Mouse (Mus musculus) forebrain, embryonic 15.5 days (tissue): ENCODE results near the gene Exosc1. TPM values are rescaled to one million over a fixed set of nuclear protein-coding genes. Genes with fewer than 3 reads are reported as not detected.
"Not testable (repeated sequence)": the region's sequence is repeated elsewhere in the genome, so short reads cannot be mapped to it uniquely, and the experiment has no call there.

Source experiments
- ATAC-seq: fragments of 200-750 bp; cut with Nextera tagmentation; replicated peaks from 2 replicates; pipeline ENCODE4 v1.8.0; 2017; ENCODE audit warnings: mild to moderate bottlenecking, moderate TSS enrichment, moderate library complexity
- H3K27ac ChIP-seq: fragments of 300-500 bp; sonication (generic); replicated peaks from 2 replicates; pipeline ENCODE4 v1.5.1; 2015; ENCODE audit warnings: mild to moderate bottlenecking, inconsistent platforms
- H3K27me3 ChIP-seq: fragments of 300-500 bp; sonication (generic); 2 replicates; pipeline ENCODE4 v1.6.1; 2015; ENCODE audit warnings: inconsistent platforms
- H3K36me3 ChIP-seq: fragments of 300-500 bp; sonication (generic); 2 replicates; pipeline ENCODE4 v1.6.1; 2015; ENCODE audit warnings: mild to moderate bottlenecking, inconsistent platforms
- H3K4me1 ChIP-seq: fragments of 300-500 bp; sonication (generic); 2 replicates; pipeline ENCODE4 v1.6.1; 2015; ENCODE audit warnings: inconsistent platforms
- H3K4me2 ChIP-seq: fragments of 300-500 bp; sonication (generic); replicated peaks from 2 replicates; pipeline ENCODE4 v1.6.1; 2015; ENCODE audit warnings: mild to moderate bottlenecking, inconsistent platforms
- H3K4me3 ChIP-seq: fragments of 300-500 bp; sonication (generic); 2 replicates; pipeline ENCODE4 v1.5.1; 2015; ENCODE audit warnings: mild to moderate bottlenecking, inconsistent platforms
- H3K9ac ChIP-seq: fragments of 300-500 bp; sonication (generic); replicated peaks from 2 replicates; pipeline ENCODE4 v1.6.1; 2015; ENCODE audit warnings: mild to moderate bottlenecking, inconsistent platforms
- H3K9me3 ChIP-seq: fragments of 300-500 bp; sonication (generic); 2 replicates; pipeline ENCODE4 v1.6.1; 2016; ENCODE audit warnings: inconsistent platforms
- WGBS: fragments of 180-500 bp; shearing (Covaris S2); methylation state at CpG from one replicate; pipeline ENCODE4 v1.1.7; 2015; ENCODE audit warnings: mixed read lengths; 5-methylcytosine and 5-hydroxymethylcytosine counted together
- polyA plus RNA-seq: library from polyadenylated mRNA; unstranded; fragments of >200 nt; fragmentation: Nextera tagmentation; extraction: Ambion mirVana; gene quantifications from 2 replicates; pipeline ENCODE4 v1.2.1, GENCODE M21; 2015

The Exosc1 gene
- polyA plus RNA-seq, 1 experiment from 2014 or later: 76.8 TPM

DNA sequence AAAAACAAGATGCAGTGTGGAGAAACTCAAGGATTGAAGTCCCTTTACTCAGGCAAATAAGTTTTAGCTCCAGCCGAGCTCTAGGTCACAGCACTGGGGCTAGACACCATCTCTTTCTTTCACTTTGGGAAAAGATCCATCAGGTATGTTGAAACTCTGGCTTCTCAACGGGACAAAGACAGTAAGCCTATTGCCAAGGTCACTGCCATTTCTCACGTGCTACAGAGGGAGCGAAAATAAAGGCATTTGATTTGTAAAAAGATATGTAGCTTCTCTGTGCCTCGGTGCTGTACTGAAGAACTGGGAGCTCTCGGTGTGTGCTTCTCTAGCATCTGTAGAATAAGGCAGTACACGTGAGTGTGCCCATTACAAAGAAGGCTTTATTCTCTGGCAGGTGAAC is 10.6 kb upstream of the Exosc1 start:
- 89% methylated on average over 7 of the region's 7 CpGs for WGBS
- H3K4me2 ChIP-seq: no peak overlapping the region
- no peaks in the 10 kb centered on the region for H3K4me1 ChIP-seq
- H3K4me3 ChIP-seq: no peak overlapping the region
- H3K27me3 ChIP-seq: no peaks in the 10 kb centered on the region
- peaks cover 89% of the 10 kb centered on the region for H3K36me3 ChIP-seq
- no peak overlapping the region for H3K27ac ChIP-seq
- ATAC-seq: no peak
- no peaks in the 10 kb centered on the region for H3K9me3 ChIP-seq
- H3K9ac ChIP-seq: no peak overlapping the region

DNA sequence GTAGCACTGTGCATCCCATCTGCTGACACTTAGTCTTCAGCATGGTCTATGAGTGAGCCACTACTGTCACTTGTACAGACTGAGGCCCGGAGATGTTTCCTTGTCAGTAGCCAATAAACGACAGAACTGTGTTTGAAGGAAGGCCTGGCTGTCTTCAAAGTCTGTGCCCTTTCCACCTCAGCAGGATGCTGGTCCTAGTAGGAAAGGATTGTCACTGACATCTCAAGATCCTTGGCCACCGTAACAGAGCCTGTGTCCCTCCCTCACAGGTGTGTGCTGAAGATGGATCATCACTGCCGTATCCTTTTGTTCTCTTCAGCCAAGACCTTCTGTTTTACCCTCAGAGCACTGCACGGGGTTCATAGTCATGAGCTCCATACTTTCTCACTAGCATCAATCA is 5.3 kb upstream of the Exosc1 start:
- H3K36me3 ChIP-seq: peaks cover 53% of the 10 kb centered on the region
- WGBS: 90% methylated on average over 5 of the region's 5 CpGs
- ATAC-seq: no peak
- H3K27ac ChIP-seq: no peak overlapping the region
- H3K9ac ChIP-seq: no peak overlapping the region
- H3K4me3 ChIP-seq: no peak overlapping the region
- no peaks in the 10 kb centered on the region for H3K9me3 ChIP-seq
- peaks cover 18% of the 10 kb centered on the region for H3K4me1 ChIP-seq
- no peaks in the 10 kb centered on the region for H3K27me3 ChIP-seq
- no peak overlapping the region for H3K4me2 ChIP-seq

- 91% methylated on average over 1 of the region's 1 CpGs for WGBS
Measured at GRCm38 (mm10) chr19:41935921-41936320, 2.7 kb upstream of the Exosc1 start.

DNA sequence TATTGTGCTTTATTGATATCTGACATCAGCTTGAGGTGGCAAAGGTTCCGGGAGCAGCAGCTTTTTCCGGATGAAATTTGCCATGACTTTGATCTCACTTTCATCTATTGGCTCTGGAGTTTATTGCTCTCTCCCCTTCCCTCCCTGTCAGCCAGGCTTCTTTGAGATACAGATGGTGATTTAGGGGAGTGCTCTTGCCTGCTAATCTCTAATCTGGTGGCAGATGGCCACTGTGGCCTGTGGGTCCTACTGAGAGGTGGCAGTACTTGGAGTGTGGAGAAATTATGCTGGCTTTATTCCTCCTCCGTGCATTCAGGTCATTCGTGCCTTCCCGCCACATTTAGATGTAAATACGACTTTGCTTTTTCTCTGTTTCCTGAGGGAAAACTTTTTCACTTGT is 901 bp upstream of the Exosc1 start:
- H3K9me3 ChIP-seq: no peaks in the 10 kb centered on the region
- peaks cover 22% of the 10 kb centered on the region for H3K36me3 ChIP-seq
- H3K4me3 ChIP-seq: peak overlapping the region; percentile 81
- no peak for ATAC-seq
- WGBS: 27% methylated on average over 6 of the region's 6 CpGs
- H3K27me3 ChIP-seq: no peaks in the 10 kb centered on the region
- peak overlapping the region; percentile 84 for H3K9ac ChIP-seq
- no peak overlapping the region for H3K27ac ChIP-seq
- H3K4me2 ChIP-seq: peak overlapping the region; percentile 73
- peaks cover 28% of the 10 kb centered on the region for H3K4me1 ChIP-seq

More at GRCm38 (mm10) chr19:41935921-41936320, 2.7 kb upstream of the Exosc1 start:
- Histone ChIP-seq H3K9ac (no peak overlapping the region), H3K4me1 (peaks cover 28% of the 10 kb centered on the region), H3K36me3 (peaks cover 33% of the 10 kb centered on the region), H3K4me2 (no peak overlapping the region), H3K27ac (no peak overlapping the region), H3K4me3 (no peak overlapping the region), H3K9me3 (no peaks in the 10 kb centered on the region), H3K27me3 (no peaks in the 10 kb centered on the region)
- ATAC-seq: no peak

DNA sequence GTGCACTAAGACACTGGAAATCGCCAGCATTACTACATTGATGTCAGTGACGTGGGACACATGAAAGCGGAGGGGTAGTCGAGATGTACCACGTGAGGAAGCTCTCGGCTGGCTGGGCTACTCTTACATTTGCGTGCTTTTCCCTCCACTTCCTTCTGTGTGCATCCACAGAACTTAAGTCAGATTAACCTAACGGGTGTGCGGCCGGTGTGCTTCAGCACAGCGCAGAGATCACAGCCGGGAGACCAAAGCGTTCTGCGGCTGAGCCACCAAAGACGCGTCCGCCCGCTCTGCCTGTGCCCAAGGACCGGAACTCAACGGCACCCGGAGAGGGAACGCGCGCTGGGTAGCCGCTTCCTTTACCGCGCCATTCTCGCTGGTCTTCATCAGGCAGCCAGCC is 537 bp downstream of the Exosc1 start:
- Histone ChIP-seq H3K27ac (peak overlapping the region; percentile 75), H3K27me3 (no peaks in the 10 kb centered on the region), H3K36me3 (peaks cover 22% of the 10 kb centered on the region), H3K4me1 (peaks cover 28% of the 10 kb centered on the region), H3K9me3 (no peaks in the 10 kb centered on the region), H3K9ac (peak overlapping the region; percentile 84), H3K4me3 (peak overlapping the region; percentile 81), H3K4me2 (peak overlapping the region; percentile 73)
- under 1% methylated on average over 28 of the region's 28 CpGs for WGBS
- ATAC-seq: peak; percentile 23

DNA sequence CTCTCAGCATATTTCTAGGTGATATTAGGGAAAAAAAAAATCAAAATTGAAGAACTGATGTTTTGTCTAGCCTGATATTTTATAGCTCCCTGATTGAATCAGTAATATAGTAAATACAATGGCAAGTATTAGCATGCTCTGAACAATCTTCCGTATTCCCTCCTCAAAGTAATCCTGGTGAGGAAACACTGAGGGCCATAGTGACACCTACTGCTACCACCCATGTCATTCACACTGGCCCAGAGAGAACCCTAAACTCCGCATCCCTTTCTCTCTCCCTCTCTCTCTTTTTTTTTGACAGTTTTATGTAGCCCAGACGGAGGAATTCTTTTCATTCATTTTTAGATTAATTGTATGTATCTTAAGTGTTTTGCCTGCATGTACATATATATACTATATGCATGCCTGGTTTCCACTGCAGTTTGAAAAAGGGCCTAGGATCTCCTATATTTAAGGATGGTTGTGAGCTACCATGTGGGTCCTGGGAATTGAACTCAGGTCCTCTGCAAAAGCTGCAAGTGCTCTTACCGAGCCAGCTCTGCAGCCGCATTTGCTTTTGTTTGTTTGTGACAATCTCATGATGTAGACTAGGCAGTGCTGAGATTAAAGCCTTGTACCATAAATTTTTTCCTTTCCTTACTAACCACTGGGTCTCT is 12.7 kb downstream of the Exosc1 start:
- peaks cover 61% of the 10 kb centered on the region for H3K36me3 ChIP-seq
- H3K4me1 ChIP-seq: no peaks in the 10 kb centered on the region
- H3K27me3 ChIP-seq: no peaks in the 10 kb centered on the region
- no peaks in the 10 kb centered on the region for H3K9me3 ChIP-seq
- 80% methylated on average over 5 of the region's 5 CpGs for whole genome bisulfite sequencing
- no peak overlapping the region for H3K27ac ChIP-seq
- ATAC-seq: no peak
- no peak overlapping the region for H3K4me2 ChIP-seq
- no peak overlapping the region for H3K4me3 ChIP-seq
- H3K9ac ChIP-seq: no peak overlapping the region

DNA sequence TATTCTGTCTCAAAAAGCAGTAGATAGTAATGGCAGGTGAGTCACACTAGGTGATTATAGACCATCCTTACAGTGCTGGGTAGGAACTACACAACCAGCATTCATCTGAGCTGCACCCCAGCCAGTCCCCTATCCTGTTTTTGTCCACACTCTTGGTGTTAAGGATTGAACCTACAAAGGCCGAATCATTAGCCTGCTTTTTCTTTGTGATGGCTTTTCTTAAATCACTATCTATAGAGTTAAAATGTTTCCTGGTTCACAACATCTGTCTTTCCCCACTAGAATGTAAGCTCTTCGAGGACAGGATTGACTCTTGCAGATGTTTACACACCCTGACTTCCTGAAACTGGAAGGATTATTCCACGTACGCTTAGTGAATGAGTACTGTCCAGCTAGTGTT is 13.8 kb downstream of the Exosc1 start:
- 81% methylated on average over 4 of the region's 4 CpGs for WGBS
- Histone ChIP-seq H3K4me1 (no peaks in the 10 kb centered on the region), H3K4me3 (no peak overlapping the region), H3K27ac (no peak overlapping the region), H3K9me3 (no peaks in the 10 kb centered on the region), H3K9ac (no peak overlapping the region), H3K36me3 (peaks cover 55% of the 10 kb centered on the region), H3K4me2 (no peak overlapping the region), H3K27me3 (no peaks in the 10 kb centered on the region)
- no peak for ATAC-seq

GRCm38 (mm10) chr19:41916853-41917252 is 16.4 kb downstream of the Exosc1 start:
- no peak overlapping the region for H3K9ac ChIP-seq
- no peak for ATAC-seq
- H3K4me1 ChIP-seq: peaks cover 20% of the 10 kb centered on the region
- no peaks in the 10 kb centered on the region for H3K27me3 ChIP-seq
- no peak overlapping the region for H3K27ac ChIP-seq
- no peak overlapping the region for H3K4me2 ChIP-seq
- peaks cover 37% of the 10 kb centered on the region for H3K36me3 ChIP-seq
- H3K4me3 ChIP-seq: no peak overlapping the region
- H3K9me3 ChIP-seq: no peaks in the 10 kb centered on the region
- 89% methylated on average over 4 of the region's 4 CpGs for WGBS

DNA sequence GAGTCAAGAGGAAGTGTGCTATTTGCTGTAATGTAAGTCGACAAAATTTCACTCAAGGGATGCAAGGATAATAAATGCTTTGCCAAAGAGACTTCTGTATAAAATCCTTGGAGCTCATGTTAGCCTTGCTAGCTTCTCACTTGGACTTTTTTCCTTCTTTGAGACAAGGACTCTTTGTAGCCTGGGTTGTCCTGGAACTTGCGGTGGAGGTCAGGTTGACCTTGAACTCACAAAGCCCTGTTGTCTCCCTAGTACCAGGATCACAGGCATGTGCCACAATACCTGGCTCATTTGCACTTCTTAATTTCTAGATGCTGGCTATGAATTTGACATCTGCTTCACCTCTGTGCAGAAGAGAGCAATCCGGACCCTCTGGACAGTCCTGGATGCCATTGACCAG is 17.9 kb downstream of the Exosc1 start:
- H3K36me3 ChIP-seq: peaks cover 34% of the 10 kb centered on the region
- H3K9me3 ChIP-seq: no peaks in the 10 kb centered on the region
- H3K4me2 ChIP-seq: no peak overlapping the region
- WGBS: 91% methylated on average over 3 of the region's 3 CpGs
- no peak overlapping the region for H3K27ac ChIP-seq
- ATAC-seq: no peak
- H3K27me3 ChIP-seq: no peaks in the 10 kb centered on the region
- H3K9ac ChIP-seq: no peak overlapping the region
- H3K4me1 ChIP-seq: peaks cover 20% of the 10 kb centered on the region
- H3K4me3 ChIP-seq: no peak overlapping the region

- ATAC-seq, H3K4me2 ChIP-seq, H3K4me3 ChIP-seq, H3K27ac ChIP-seq, H3K9ac ChIP-seq, H3K9me3 ChIP-seq, H3K27me3 ChIP-seq: not testable (repeated sequence)
- H3K36me3 ChIP-seq: peaks cover 28% of the 10 kb centered on the region
- peaks cover 20% of the 10 kb centered on the region for H3K4me1 ChIP-seq
Measured at GRCm38 (mm10) chr19:41914592-41914882, 18.7 kb downstream of the Exosc1 start.

DNA sequence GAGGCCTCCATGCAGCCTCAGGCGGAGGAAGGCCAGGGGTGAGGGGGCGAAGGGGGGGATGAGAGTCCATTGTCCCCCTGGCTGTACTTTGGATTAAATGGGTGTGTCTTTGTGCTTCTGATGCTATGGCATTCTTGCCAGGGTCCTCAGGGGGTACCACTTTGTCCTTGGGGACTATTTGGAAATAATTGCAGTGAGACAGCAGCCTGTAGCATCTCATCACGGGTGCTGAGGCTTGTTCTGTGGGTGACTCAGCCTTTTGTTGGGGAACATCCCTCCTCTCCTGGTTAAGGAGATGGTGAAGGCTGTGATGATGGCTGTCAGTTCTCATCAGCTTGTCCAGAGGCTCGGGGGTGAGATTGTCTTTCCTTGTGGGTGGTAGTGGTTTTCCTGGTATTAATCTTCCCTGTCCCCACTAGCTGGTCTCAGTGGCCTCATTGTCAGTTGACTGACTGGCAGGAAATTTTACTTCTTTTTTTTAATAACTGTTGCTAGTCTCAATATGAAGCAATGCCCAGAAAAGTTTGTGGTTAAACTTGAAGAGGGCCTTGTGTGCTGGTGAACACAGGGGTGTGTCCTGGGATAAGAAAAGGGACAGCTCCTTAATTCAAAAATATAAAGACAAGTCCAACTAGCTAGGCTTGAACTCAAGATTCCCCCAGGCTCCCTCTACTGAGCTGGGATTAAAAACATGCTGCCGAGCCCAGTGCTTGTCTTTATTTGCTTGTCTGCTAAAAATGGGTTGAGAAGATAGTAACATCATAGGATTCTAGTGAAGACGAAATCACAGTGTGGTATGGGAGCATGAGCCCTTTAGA is 19.2 kb downstream of the Exosc1 start:
- Histone ChIP-seq H3K4me2 (peak overlapping the region; percentile 55), H3K4me1 (peaks cover 20% of the 10 kb centered on the region), H3K36me3 (peaks cover 23% of the 10 kb centered on the region), H3K4me3 (peak overlapping the region; percentile 77), H3K9me3 (no peaks in the 10 kb centered on the region), H3K27ac (no peak overlapping the region), H3K27me3 (no peaks in the 10 kb centered on the region), H3K9ac (peak overlapping the region; percentile 76)
- 33% methylated on average over 6 of the region's 6 CpGs for WGBS
- no peak for ATAC-seq

DNA sequence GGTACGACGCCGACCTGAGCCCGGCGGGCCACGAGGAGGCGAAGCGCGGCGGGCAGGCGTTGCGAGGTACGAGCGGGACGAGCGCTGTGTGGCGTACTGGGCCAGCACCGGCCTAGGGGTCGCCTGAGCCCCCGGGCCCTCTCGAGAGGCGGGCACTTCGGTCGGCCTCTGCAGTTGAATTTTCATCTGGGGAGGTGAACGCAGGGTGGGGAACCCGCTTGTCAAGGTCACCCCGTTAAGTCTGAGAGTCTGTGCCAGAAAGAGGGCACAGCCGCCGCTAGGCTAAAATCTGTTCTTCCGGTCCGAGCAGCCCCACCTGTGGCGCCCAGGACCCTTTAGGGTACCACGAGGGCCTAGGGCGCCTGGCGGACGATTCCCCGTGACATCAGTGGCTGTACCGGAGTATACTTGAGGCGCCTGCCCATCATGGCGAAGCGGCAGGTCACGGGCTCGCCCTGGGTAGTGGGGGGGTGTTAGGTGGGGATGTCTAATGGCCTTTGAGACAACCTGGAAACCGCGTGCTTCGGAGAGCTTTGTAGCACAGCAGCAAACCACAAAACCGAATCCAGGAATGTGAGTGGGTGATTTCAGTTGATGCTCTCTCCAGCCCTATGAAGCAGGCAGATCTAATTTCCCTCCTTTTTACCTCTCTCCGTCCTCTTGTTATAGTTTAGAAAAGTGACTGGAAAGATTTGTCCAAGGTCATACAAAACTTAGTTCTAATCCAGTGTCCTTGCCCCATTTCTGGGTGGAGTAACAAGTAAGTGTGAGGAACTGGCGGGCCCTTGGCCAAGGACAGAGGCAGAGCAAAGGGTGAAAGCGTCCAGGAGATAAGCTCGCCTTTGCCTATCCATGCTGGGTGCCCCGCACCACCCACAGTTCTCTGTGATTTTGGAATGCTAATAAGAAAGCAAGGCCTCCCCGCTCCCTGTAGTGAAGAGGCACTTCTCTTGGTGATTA is 20.8 kb downstream of the Exosc1 start:
- peak; percentile 82 for ATAC-seq
- no peaks in the 10 kb centered on the region for H3K9me3 ChIP-seq
- peak overlapping the region; percentile 55 for H3K4me2 ChIP-seq
- peaks cover 20% of the 10 kb centered on the region for H3K4me1 ChIP-seq
- H3K4me3 ChIP-seq: peak overlapping the region; percentile 77
- peaks cover 18% of the 10 kb centered on the region for H3K36me3 ChIP-seq
- H3K27me3 ChIP-seq: no peaks in the 10 kb centered on the region
- H3K9ac ChIP-seq: peak overlapping the region; percentile 76
- under 1% methylated on average over 53 of the region's 53 CpGs for WGBS
- peak overlapping the region; percentile 92 for H3K27ac ChIP-seq
